Mouse (Mus musculus) kidney, postnatal 10 days (tissue): ENCODE data around the gene 4931406C07Rik.

Source experiments
- DNase-seq: peaks from one replicate; pipeline ENCODE4 v3.0.0; 2021; ENCODE audit warnings: mixed read lengths

4931406C07Rik gene

GRCm38 (mm10) chr9:15238297-15238990 lies 67.8 kb downstream of the 4931406C07Rik start:
- DNase-seq: no peak

GRCm38 (mm10) chr9:15237516-15238296 lies 68.5 kb downstream of the 4931406C07Rik start:
- DNase-seq: peak; percentile 33

DNA sequence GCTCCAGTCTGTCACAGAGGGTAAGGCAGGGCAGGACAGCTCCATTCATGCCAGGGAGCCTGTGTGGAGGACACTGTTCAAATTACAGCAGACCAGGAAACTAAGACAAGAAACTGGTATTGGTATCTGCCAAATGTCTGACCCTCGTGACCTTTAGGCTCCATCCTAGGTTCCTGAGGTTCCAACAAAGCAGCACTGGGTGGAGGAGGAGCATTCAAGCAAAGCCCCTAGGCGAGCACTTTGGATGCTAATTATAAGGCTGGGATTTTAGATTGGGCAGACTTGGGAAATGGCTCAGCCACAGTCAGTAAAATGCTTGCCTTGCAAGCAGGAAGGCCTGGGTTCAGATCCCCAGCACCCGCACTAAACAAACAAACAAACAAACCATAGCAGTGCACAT lies 70.3 kb downstream of the 4931406C07Rik start:
- DNase-seq: no peak

GRCm38 (mm10) chr9:15233604-15234003 lies 72.6 kb downstream of the 4931406C07Rik start:
- DNase-seq: no peak
